Mouse (Mus musculus) yolk sac, embryonic 10.5 days (tissue): ENCODE results near the gene Cfap221.

Experiments used
- DNase-seq: peaks from one replicate; pipeline ENCODE4 v3.0.0-alpha.2; 2017; ENCODE audit warnings: low spot score

Cfap221 gene

DNA sequence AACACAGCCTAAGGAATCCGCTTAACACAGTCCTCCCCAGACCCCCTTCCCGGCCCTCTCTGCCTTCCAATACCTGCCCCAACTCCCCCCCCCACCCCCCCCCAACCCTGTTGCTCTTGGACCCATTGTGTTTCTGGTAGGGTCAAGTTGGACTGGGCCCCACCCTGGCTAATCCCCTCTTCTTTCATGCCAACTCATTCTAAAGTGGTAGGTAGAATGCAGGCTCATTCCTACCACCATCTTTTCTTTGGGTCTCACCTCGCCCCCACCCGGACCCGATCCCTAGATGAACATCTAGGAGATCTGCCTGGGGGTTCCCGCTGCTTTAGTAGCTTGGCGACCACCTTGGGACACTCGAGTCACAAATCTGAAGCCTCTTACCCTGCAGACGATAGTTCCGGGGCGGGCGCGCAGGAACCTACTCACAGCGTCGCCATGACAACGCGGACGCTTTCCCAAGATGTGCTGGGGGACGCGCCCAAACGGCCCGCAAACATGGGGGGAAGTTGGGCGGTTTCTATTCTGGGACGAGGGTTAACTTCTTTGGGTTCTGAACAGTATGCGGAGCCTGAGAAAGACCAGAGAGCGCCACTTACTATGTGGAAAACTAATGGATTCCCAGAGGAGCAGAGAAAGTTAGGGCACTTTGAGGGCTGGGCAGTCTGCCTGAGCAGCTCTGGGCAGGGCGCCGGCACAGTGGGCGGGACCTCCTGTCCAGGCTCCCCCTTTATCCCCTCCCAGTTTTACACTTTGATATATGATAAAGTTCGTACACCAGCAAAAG lies at the start of gene Cfap221:
TSS of gene Cfap221 (minus strand) at position 437 of the 784 bp plus-strand sequence.
- peak; percentile 85 for DNase-seq

DNA sequence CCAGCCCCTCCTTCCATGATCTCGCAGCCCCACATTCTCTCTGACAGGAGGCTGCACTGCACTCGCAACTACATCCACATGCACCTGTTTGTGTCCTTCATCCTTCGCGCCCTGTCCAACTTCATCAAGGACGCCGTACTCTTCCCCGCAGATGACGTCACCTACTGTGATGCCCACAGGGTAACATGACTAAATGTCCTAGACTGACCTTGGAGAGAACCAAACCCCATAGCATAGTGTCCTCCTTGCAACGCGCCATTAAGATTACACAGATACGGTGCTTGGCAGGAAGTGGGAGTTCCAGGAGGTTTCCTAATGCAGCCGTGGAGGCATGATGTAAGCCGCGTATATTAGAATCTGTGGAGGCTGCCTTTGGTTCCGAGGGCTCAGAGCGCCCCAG lies 47.5 kb upstream of the Cfap221 start:
- DNase-seq: no peak

- no peak for DNase-seq
Measured at GRCm38 (mm10) chr1:120042421-120042820, 45.4 kb upstream of the Cfap221 start.

DNA sequence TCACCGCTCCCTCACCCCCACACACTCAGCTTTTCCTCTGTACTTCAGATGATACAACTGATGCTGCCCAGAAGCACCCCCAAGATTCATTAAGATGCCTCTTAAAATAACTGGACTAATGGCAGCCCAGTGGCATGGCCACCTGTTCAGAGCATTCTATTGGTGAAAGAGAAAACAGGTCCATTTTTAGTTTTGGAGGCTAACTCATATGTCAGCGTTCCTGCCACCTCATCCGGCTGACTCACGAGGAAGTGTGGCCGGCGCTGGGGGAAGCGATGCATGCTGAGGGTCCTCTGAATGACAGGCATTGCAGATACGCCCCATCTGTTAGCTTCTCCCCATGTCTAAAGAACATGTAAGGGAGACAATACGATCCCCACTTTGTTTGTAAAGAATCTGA lies 41.6 kb upstream of the Cfap221 start:
- no peak for DNase-seq

- peak; percentile 75 for DNase-seq
Measured at GRCm38 (mm10) chr1:120037021-120037683, 40.1 kb upstream of the Cfap221 start.

DNA sequence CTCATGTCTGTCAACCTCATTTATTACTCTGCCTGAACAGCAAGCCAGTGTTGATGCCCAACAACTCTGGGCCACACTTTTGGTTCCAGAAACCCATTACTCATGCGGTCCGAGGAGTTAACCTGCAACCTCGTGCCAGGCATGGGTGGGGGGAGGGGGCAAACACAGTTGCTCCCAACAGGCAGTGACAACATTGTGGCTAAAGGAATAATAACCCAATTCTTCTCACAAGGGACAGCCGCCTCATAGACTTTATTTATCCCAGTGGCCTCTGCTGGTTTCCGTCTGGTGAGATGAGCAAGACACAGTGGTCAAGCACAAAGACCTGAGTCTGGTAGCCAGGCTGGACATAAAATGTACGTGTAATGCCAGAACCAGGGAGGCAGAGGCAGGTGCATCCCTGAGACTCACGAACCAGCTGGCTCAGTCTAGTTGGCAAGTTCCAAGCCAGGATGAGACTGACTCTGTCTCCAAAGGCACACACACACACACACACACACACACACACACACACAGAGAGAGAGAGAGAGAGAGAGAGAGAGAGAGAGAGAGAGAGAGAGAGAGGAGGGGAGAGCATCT lies 38.5 kb upstream of the Cfap221 start:
- no peak for DNase-seq

DNA sequence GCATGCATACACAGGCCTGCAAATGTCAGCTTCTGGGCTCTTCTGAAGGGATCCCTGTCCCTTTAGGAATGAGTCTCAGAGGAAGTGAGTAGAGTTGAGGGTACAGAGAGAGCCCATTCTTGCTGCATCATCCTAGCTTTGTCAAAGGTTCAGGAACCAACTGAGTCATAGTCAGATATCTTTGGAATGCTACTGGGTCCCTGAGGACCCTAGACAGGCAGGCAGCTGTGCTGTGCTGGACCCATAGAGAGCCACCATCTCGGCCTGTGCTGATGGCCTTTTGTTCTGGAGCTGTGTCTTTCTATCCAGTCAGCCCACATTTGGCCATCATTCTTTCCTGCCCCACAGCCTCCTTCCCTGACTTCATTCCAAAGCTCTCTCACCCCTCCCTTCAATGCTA lies 37.8 kb upstream of the Cfap221 start:
- no peak for DNase-seq

DNA sequence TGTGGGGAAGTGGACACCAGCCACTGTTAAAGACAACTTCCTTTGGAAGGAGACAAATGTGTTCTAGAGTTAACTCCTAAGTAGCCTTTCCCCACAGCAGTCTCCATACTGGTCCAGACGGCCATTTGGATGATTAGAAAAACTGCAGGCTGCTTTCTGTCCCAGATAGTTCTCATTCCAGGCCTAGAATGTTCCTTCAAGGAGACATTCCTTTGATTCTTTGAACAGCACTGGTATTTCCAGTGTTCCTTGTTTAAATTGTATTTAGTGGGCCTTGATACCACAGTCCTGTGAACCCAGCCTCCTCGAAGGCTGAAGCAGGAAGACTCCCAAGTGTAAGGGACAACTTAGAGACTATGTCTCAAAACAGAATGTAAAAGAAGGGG lies 36.4 kb upstream of the Cfap221 start:
- no peak for DNase-seq

GRCm38 (mm10) chr1:120032804-120033468 lies 35.9 kb upstream of the Cfap221 start:
- DNase-seq: peak; percentile 83

- DNase-seq: no peak
Measured at GRCm38 (mm10) chr1:120030474-120030873, 33.4 kb upstream of the Cfap221 start.

DNA sequence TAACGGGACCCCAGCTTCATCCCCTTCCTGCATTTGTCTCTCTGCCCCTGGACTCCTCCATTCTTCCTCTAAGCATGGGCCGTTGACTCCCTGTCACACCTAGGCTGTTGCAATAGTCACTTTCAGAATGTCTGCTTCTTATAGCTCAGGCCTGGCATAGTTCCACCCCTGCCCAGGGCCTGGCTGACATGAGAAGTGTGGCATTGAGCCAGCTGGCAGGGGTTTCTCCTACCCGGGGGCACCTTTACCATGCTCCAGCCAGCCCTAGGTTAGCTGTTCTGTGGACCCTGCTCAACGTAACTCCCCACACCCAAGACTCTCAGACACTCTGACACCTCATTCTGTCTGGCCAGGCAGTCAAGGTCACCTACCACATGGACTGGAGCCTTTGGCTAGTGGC lies 30.7 kb upstream of the Cfap221 start:
- DNase-seq: no peak

- DNase-seq: no peak
Measured at GRCm38 (mm10) chr1:120025050-120025439, 28.0 kb upstream of the Cfap221 start.

GRCm38 (mm10) chr1:120024331-120025049 lies 27.5 kb upstream of the Cfap221 start:
- DNase-seq: peak; percentile 85

GRCm38 (mm10) chr1:120021951-120022350 lies 24.9 kb upstream of the Cfap221 start:
- no peak for DNase-seq

DNA sequence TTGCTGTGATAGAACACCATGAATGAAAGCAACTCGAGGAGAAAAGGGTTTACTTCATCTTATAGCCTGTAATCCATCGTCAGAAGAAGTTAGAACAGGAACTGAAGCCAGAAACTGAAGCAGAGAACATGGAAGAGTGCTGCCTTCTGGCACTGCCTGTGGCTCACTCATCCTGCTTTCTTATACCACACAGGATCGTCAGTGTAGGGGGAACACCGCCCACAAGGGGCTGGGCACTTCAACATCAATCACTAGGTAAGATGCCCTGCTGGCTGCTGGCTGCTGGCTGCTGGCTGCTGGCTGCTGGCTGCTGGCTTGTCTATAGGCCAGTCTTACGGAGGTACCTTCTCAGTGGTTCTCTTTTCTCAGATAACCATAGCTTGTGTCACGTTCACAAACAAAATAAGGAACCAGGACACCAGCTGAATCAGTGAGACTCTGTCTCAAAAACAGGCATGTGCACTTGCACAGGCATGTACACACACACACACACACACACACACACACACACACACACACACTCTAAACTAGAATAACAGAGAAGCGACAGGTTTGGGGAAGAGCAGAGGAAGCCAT lies 23.4 kb upstream of the Cfap221 start:
- DNase-seq: no peak

DNA sequence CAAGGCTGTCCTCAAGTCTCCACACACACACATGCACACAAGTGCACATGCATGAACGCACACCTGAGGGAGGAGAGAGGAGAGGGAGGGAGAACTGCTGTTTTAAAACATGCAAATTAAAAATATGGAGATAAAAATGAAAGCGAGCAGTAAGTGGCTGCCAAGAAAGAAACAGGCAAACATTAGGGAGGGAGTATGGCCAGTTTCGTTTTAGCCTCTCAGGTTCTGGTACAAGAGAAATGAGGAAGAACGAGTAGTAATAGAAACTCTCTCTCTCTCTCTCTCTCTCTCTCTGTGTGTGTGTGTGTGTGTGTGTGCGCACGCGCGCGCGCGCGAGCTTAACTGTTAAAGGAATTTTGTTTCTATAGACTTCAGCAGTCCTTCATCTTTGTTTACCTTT lies 22.4 kb upstream of the Cfap221 start:
- DNase-seq: no peak

- no peak for DNase-seq
Measured at GRCm38 (mm10) chr1:120018900-120019299, 21.9 kb upstream of the Cfap221 start.

GRCm38 (mm10) chr1:120016240-120016639 lies 19.2 kb upstream of the Cfap221 start:
- DNase-seq: no peak

- DNase-seq: peak; percentile 43
Measured at GRCm38 (mm10) chr1:120013111-120013510, 16.1 kb upstream of the Cfap221 start.

DNA sequence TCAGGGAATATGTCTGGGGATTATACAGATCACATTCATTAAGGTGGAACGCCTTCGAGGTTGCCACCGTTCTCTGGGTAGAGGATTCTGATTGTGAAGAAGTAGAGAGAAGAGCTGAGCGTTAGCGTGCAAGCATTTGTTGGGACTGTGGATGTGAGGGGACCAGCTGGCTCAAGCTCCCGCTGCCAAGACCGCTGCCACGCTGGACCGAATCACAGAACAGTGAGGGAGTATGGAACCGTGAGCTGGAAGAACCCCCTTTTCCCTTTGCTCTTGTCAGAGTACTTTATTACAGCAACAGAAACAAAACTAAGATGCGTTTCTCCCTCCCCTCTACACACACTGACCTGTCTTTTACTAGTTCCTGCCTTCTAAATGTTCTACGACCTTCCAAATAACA lies 15.6 kb upstream of the Cfap221 start:
- DNase-seq: no peak

- DNase-seq: no peak
Measured at GRCm38 (mm10) chr1:120007851-120008588, 11.0 kb upstream of the Cfap221 start.
